Mouse (Mus musculus) limb, embryonic 13.5 days (tissue): ENCODE results near the gene 2510002D24Rik. TPM values are rescaled to one million over a fixed set of nuclear protein-coding genes. Genes with fewer than 3 reads are reported as not detected.
"Not testable (repeated sequence)": the region's sequence is repeated elsewhere in the genome, so short reads cannot be mapped to it uniquely, and the experiment has no call there.

Experiments
- ATAC-seq: fragments of 200-750 bp; cut with Nextera tagmentation; 2 replicates; pipeline ENCODE4 v1.8.0; 2017; ENCODE audit warnings: low read depth, moderate number of reproducible peaks, moderate TSS enrichment; ENCODE audit not compliant: low FRiP score
- H3K27ac ChIP-seq: fragments of 300-500 bp; sonication (generic); 2 replicates; pipeline ENCODE4 v1.5.1; 2015; ENCODE audit warnings: inconsistent platforms, mild to moderate bottlenecking, moderate library complexity
- H3K27me3 ChIP-seq: fragments of 300-500 bp; sonication (generic); 2 replicates; pipeline ENCODE4 v1.6.1; 2015; ENCODE audit warnings: mild to moderate bottlenecking, inconsistent platforms
- H3K36me3 ChIP-seq: fragments of 300-500 bp; sonication (generic); 2 replicates; pipeline ENCODE4 v1.6.1; 2015; ENCODE audit warnings: inconsistent platforms, mild to moderate bottlenecking, moderate library complexity
- H3K4me1 ChIP-seq: fragments of 300-500 bp; sonication (generic); 2 replicates; pipeline ENCODE4 v1.6.1; 2015; ENCODE audit warnings: inconsistent platforms
- H3K4me2 ChIP-seq: fragments of 300-500 bp; sonication (generic); replicated peaks from 2 replicates; pipeline ENCODE4 v1.6.1; 2015; ENCODE audit warnings: inconsistent platforms, mild to moderate bottlenecking, moderate library complexity
- H3K4me3 ChIP-seq: fragments of 300-500 bp; sonication (generic); 2 replicates; pipeline ENCODE4 v1.5.1; 2015; ENCODE audit warnings: moderate library complexity, mild to moderate bottlenecking, inconsistent platforms
- H3K9ac ChIP-seq: fragments of 300-500 bp; sonication (generic); 2 replicates; pipeline ENCODE4 v1.6.1; 2015; ENCODE audit warnings: mild to moderate bottlenecking, inconsistent platforms
- H3K9me3 ChIP-seq: fragments of 300-500 bp; sonication (generic); 2 replicates; pipeline ENCODE4 v1.6.1; 2016; ENCODE audit warnings: inconsistent platforms
- WGBS: fragments of 180-500 bp; shearing (Covaris S2); methylation state at CpG from one replicate; pipeline ENCODE4 v1.1.7; 2015; 5-methylcytosine and 5-hydroxymethylcytosine counted together
- polyA plus RNA-seq: library from polyadenylated mRNA; unstranded; fragments of >200 nt; fragmentation: Nextera tagmentation; extraction: Ambion mirVana; gene quantifications from 2 replicates; pipeline ENCODE4 v1.2.1, GENCODE M21; 2015

2510002D24Rik gene
- polyA plus RNA-seq, 1 experiment from 2014 or later, result 43.8 TPM

DNA sequence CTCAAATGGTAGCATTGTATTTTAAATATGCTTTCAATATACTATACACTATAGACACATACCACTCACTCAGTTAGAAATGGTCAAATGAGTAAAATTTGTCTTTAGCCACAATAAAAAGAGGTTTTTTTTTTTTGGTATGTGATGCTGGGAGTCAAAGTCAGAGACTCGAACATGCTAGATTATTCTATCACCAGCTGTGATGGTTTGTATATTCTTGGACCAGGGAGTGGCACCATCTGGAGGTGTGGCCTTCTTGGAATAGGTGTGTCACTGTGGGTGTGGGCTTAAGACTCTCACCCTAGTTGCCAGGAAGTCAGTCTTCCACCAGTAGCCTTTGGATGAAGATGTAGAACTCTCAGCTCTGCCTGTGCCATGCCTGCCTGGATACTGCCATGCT, 34.1 kb downstream of the 2510002D24Rik start:
- not testable (repeated sequence) for H3K9me3 ChIP-seq, H3K27ac ChIP-seq, H3K9ac ChIP-seq, ATAC-seq, H3K4me1 ChIP-seq, H3K27me3 ChIP-seq, H3K4me3 ChIP-seq, H3K4me2 ChIP-seq
- WGBS, result 87% methylated on average over 1 of the region's 1 CpGs
- H3K36me3 ChIP-seq, result peaks cover 47% of the 10 kb centered on the region

DNA sequence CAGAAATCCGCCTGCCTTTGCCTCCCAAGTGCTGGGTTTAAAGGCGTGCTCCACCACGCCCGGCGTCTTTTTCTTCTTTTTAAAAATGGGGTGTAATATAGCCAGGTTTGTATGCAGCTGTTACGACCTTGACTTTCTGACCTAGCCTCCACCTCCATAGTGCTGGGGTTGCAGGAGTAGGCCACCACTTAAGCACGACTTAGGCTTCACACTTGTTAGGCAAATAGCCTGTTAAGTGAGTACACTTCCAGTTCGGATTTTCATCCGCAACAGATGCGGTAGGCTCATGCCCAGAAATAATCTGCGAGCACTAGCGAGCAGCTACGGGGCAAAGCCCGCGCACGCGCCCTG, 39.7 kb downstream of the 2510002D24Rik start:
- peak overlapping the region; percentile 94 for H3K9ac ChIP-seq
- H3K27me3 ChIP-seq, result no peaks in the 10 kb centered on the region
- no peak for ATAC-seq
- H3K27ac ChIP-seq, result peak overlapping the region; percentile 94
- peaks cover 51% of the 10 kb centered on the region for H3K36me3 ChIP-seq
- peak overlapping the region; percentile 83 for H3K4me2 ChIP-seq
- H3K9me3 ChIP-seq, result no peaks in the 10 kb centered on the region
- H3K4me3 ChIP-seq, result peak overlapping the region; percentile 92
- WGBS, result under 1% methylated on average over 17 of the region's 17 CpGs
- H3K4me1 ChIP-seq, result peaks cover 11% of the 10 kb centered on the region

DNA sequence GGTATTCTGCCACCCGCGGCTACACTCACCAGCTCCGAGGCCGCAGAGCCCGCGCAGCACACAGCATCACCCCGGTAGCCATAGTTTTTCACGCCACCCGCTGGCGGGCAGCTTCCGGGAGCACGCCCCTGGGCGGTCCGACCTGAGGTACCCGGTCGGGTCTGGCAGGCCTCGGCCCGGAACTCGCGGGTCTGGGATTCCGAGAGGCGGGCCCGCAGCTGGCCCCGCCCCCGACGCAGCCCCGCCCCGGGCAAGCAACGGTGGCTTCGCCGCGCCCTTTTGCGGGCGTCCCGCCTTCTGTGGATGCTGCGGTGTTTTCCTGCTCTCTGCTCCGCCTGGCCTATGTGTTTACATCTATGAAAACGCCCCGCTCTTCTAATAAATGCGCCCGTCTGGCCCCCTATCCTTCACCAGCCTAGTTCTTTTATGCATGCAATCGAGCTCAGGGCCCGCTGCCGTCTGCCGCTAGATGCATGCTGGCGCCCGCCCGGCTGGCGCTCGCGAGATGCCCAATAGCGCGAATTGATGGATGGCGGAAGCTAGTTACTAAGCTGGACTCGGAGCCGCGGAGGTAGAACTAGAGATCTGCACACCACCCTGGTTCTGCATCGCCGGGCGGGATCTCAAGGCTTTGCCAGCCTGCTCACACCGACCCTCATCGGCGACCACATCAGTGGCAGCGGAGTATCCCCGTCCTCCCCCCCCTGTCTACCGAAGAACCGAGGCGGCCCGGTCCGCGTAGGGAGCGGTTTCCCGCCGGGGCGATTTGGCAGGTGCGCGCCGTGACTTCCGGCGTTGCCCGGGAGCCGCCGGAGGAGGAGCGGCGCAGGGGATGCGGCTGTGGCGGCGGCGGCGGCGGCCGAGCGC, 40.3 kb downstream of the 2510002D24Rik start, which contains the start of the genes Mrpl40 and Hira:
TSS of gene Mrpl40 (minus strand) at position 421 of the 867 bp plus-strand sequence.
TSS of gene Hira (plus strand) at position 596 of the 867 bp plus-strand sequence.
- Histone ChIP-seq H3K4me2 (peak within 1 kb of the TSS; percentile 83), H3K4me1 (peaks cover 11% of the 10 kb centered on the region), H3K4me3 (peak within 1 kb of the TSS; percentile 92), H3K9me3 (no peaks in the 10 kb centered on the region), H3K36me3 (peaks cover 51% of the 10 kb centered on the region), H3K27ac (peak within 1 kb of the TSS; percentile 94), H3K27me3 (no peaks in the 10 kb centered on the region), H3K9ac (peak within 1 kb of the TSS; percentile 94)
- WGBS, result under 1% methylated on average over 88 of the region's 93 CpGs
- peak; percentile 93 for ATAC-seq

DNA sequence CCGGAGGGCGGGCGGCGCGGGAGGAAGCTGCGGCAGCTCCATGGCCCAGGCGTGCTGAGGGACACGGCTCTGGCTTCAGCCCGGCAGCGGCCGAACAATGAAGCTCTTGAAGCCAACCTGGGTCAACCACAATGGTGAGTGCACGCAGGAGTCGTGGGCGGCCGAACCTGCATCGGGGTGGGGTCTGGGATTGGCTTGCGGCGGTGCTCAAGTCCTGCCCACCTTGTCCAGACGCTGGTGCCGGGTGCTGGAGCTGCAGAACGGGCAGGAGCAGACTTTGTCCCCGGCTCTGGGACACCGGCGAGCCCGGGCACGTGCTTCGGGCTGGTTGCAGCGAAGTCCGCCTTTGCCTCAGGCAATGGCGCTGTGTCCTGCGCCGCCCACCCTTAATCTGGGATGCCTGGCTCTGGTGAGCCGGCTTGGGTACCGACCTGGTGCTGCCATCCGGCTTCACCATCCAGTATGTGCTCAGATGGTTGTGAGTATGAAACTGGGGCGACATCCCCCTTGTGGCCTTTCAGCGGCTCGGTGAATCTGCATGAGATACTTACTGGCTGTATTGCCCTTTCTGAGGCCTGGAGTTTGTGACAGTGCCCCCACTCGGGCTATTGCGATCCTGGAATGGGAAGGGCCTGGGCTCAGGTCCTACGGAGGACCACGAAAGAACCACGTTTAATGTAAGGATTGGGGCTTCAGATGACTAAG, 41.2 kb downstream of the 2510002D24Rik start:
- ATAC-seq, result peak; percentile 15
- Histone ChIP-seq H3K27ac (peak overlapping the region; percentile 94), H3K36me3 (peaks cover 47% of the 10 kb centered on the region), H3K27me3 (no peaks in the 10 kb centered on the region), H3K4me2 (peak overlapping the region; percentile 83), H3K4me3 (peak overlapping the region; percentile 92), H3K9me3 (no peaks in the 10 kb centered on the region), H3K4me1 (peaks cover 11% of the 10 kb centered on the region), H3K9ac (peak overlapping the region; percentile 94)
- under 1% methylated on average over 41 of the region's 43 CpGs for WGBS

DNA sequence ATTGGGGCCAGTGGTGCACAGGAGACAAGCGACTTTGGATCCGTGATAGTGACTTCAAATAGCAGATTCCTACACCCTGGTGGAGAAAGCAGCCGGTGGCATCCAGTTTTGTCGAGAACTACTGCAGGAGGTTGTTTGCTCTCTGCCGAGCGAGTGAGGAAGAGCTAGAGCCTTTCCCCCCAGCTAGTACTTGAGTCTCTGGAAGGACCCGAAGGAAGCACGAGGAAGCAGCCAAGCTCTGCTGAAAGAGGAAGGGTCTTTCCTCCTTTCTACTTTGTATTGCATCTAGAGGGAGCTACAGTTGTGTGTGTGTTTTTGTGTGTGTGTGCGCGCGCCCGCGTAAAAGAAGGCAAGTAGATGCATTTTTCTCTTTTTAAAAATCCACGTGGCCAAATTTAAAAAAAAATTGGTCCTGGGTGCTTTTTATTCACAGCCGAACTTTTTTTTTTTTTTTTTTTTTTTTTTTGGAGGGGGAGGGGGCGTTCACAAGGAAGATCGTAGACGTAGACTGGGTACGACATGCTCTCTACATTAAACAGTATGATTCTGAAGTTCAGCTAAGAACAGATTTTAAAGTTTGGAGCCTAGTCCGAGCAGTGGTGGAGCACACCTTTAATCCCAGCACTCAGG, 41.8 kb downstream of the 2510002D24Rik start:
- Histone ChIP-seq H3K27ac (peak overlapping the region; percentile 94), H3K27me3 (no peaks in the 10 kb centered on the region), H3K4me1 (peaks cover 11% of the 10 kb centered on the region), H3K9me3 (no peaks in the 10 kb centered on the region), H3K4me2 (peak overlapping the region; percentile 83), H3K9ac (peak overlapping the region; percentile 94), H3K4me3 (peak overlapping the region; percentile 92), H3K36me3 (peaks cover 41% of the 10 kb centered on the region)
- ATAC-seq, result no peak
- WGBS, result 34% methylated on average over 20 of the region's 20 CpGs

DNA sequence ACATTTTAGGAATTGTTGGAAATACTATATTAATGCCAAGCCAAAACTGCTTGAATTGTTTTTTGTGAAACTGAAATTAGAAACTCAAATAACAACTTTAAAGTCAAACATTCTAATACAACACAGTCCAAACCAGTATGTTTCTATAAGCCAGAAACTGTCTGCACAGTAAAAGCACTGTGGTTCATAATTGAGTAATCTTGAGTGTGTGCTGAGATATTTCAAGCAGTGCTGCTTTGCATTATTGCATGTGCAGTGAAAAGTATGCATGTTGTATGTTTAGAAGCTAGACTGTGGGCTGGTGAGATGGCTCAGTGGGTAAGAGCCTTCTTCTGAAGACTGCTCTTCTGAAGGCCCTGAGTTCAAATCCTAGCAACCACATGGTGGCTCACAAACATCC, 47.7 kb downstream of the 2510002D24Rik start:
- Histone ChIP-seq H3K4me3 (no peak overlapping the region), H3K36me3 (peaks cover 41% of the 10 kb centered on the region), H3K4me2 (no peak overlapping the region), H3K9ac (no peak overlapping the region), H3K4me1 (no peaks in the 10 kb centered on the region), H3K27me3 (no peaks in the 10 kb centered on the region), H3K9me3 (no peaks in the 10 kb centered on the region), H3K27ac (no peak overlapping the region)
- no peak for ATAC-seq

Other genes with a start within 250 kb of the 2510002D24Rik start
- gene Tbx1, start 245.9 kb upstream of the 2510002D24Rik start, polyA plus RNA-seq, result 5.5 and 6.0 TPM in 2 replicates
- 2.6 and 3.6 TPM in 2 replicates for gene Gp1bb, start 214.2 kb upstream of the 2510002D24Rik start, polyA plus RNA-seq
- 5.9 and 6.0 TPM in 2 replicates for gene Gm49601, start 210.2 kb upstream of the 2510002D24Rik start, polyA plus RNA-seq
- gene Sept5, start 206.6 kb upstream of the 2510002D24Rik start, polyA plus RNA-seq, result 37.0 and 41.7 TPM in 2 replicates
- 22.4 and 27.0 TPM in 2 replicates for gene Cldn5, start 59.7 kb upstream of the 2510002D24Rik start, polyA plus RNA-seq
- gene Ufd1, start 24.8 kb upstream of the 2510002D24Rik start, polyA plus RNA-seq, result 117 and 119 TPM in 2 replicates
- gene Cdc45, start 24.6 kb upstream of the 2510002D24Rik start, polyA plus RNA-seq, result 45.3 and 46.8 TPM in 2 replicates
- not detected in 2 replicates for gene Gm28539, start within 50 bp of the 2510002D24Rik start, polyA plus RNA-seq
- 104 and 105 TPM in 2 replicates for gene Mrpl40, start 40.3 kb downstream of the 2510002D24Rik start, polyA plus RNA-seq
- 18.9 TPM in 2 replicates for gene Hira, start 40.5 kb downstream of the 2510002D24Rik start, polyA plus RNA-seq